Mouse (Mus musculus) midbrain, postnatal 0 days (tissue): ENCODE measurements around the gene Strn. TPM values are rescaled to one million over a fixed set of nuclear protein-coding genes. Genes with fewer than 3 reads are reported as not detected.

Experiments used
- ATAC-seq: fragments of 200-750 bp; cut with Nextera tagmentation; 2 replicates; pipeline ENCODE4 v1.8.0; 2017; ENCODE audit warnings: moderate number of reproducible peaks, mild to moderate bottlenecking, moderate TSS enrichment, moderate library complexity; ENCODE audit not compliant: low FRiP score
- DNase-seq: peaks from one replicate; pipeline ENCODE4 v3.0.0-alpha.2; 2015; ENCODE audit warnings: low spot score
- H3K27ac ChIP-seq: fragments of 300-500 bp; sonication (generic); 2 replicates; pipeline ENCODE4 v1.5.1; 2014; ENCODE audit warnings: low read depth, mild to moderate bottlenecking, low read length, mixed read lengths
- H3K27me3 ChIP-seq: fragments of 300-500 bp; sonication (generic); 2 replicates; pipeline ENCODE4 v1.6.1; 2014; ENCODE audit warnings: low read length, control low read depth, mixed read lengths; ENCODE audit not compliant: insufficient read depth
- H3K36me3 ChIP-seq: fragments of 300-500 bp; sonication (generic); 2 replicates; pipeline ENCODE4 v1.6.1; 2014; ENCODE audit warnings: low read length, control low read depth, mixed read lengths; ENCODE audit not compliant: insufficient read depth
- H3K4me1 ChIP-seq: fragments of 300-500 bp; sonication (generic); 2 replicates; pipeline ENCODE4 v1.6.1; 2014; ENCODE audit warnings: mild to moderate bottlenecking, control low read depth, antibody characterized with exemption, low read length, mixed read lengths; ENCODE audit not compliant: insufficient read depth
- H3K4me2 ChIP-seq: fragments of 300-500 bp; sonication (generic); 2 replicates; pipeline ENCODE4 v1.6.1; 2014; ENCODE audit warnings: low read depth, mild to moderate bottlenecking, low read length, mixed read lengths; ENCODE audit not compliant: poor library complexity, severe bottlenecking
- H3K4me3 ChIP-seq: fragments of 300-500 bp; sonication (generic); 2 replicates; pipeline ENCODE4 v1.5.1; 2014; ENCODE audit warnings: low read depth, mild to moderate bottlenecking, low read length, moderate library complexity
- H3K9ac ChIP-seq: fragments of 300-500 bp; sonication (generic); replicated peaks from 2 replicates; pipeline ENCODE4 v1.6.1; 2014; ENCODE audit warnings: mild to moderate bottlenecking, low read length, moderate library complexity, mixed read lengths; ENCODE audit not compliant: poor library complexity, severe bottlenecking
- H3K9me3 ChIP-seq: fragments of 300-500 bp; sonication (generic); 2 replicates; pipeline ENCODE4 v1.6.1; 2016; ENCODE audit warnings: low read length, control low read depth
- CTCF ChIP-seq: IDR thresholded peaks from 2 replicates; pipeline ENCODE4 v1.5.1; 2016; ENCODE audit warnings: antibody characterized with exemption, mild to moderate bottlenecking
- WGBS: fragments of 180-500 bp; shearing (Covaris S2); extraction: QIAGEN DNeasy Blood & Tissue Kit; methylation state at CpG from one replicate; pipeline ENCODE4 v1.1.7; 2014; 5-methylcytosine and 5-hydroxymethylcytosine counted together
- polyA plus RNA-seq: library from polyadenylated mRNA; unstranded; fragments of >200 nt; fragmentation: Nextera tagmentation; extraction: Ambion mirVana; gene quantifications from 2 replicates; pipeline ENCODE4 v1.2.1, GENCODE M21; 2015
- total RNA-seq: library from RNA; depleted of rRNA; stranded (reverse); fragments of >200 nt; gene quantifications from 2 replicates; pipeline ENCODE4 v1.2.3, GENCODE M21; 2014

The Strn gene
- total and polyA plus RNA-seq, 2 experiments from 2014 or later = 4.2 to 22.4 TPM

DNA sequence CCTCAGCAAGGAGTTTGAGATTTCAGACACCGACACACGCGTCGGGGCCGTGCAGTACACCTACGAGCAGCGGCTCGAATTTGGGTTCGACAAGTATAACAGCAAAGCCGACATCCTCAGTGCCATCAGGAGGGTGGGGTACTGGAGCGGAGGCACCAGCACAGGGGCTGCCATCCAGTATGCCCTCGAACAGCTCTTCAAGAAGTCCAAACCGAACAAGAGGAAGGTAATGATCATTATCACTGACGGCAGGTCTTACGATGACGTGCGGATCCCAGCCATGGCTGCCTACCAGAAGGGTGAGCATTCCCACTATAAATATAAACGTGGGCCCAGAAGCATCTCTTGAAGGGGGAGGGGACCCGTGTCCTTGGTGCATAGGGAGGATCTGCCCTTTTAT is 112.1 kb downstream of the Strn start:
- no peak for TF ChIP-seq CTCF
- WGBS = 97% methylated on average over 19 of the region's 19 CpGs
- ATAC-seq = no peak
- Histone ChIP-seq H3K4me3 (no peak overlapping the region), H3K36me3 (no peaks in the 10 kb centered on the region), H3K27ac (no peak overlapping the region), H3K4me1 (no peaks in the 10 kb centered on the region), H3K9ac (no peak overlapping the region), H3K27me3 (no peaks in the 10 kb centered on the region), H3K4me2 (no peak overlapping the region), H3K9me3 (no peaks in the 10 kb centered on the region)
- no peak for DNase-seq

DNA sequence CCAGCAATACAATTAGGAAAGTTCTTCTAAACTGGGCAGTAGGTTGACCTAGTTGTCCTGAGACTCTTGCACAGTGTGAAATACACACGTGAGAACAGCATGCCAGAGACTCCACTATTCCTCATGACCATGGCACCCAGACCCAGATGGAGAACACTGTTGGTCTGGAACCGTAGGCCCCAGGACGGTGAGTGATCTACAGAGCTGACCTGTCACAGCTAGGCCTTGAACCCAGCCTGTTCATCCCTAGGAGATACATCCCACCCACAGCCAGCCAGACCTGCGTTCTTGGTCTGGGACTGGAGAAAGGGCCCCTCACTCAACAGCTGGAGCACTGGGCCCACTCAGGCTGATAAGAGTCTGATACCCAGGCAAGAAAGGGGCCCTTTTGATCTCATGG is 115.1 kb downstream of the Strn start:
- Histone ChIP-seq H3K27ac (no peak overlapping the region), H3K4me3 (no peak overlapping the region), H3K27me3 (no peaks in the 10 kb centered on the region), H3K4me2 (no peak overlapping the region), H3K9ac (no peak overlapping the region), H3K36me3 (no peaks in the 10 kb centered on the region), H3K9me3 (no peaks in the 10 kb centered on the region), H3K4me1 (no peaks in the 10 kb centered on the region)
- no peak for ATAC-seq
- WGBS = 91% methylated on average over 4 of the region's 4 CpGs
- no peak for TF ChIP-seq CTCF
- DNase-seq = no peak

DNA sequence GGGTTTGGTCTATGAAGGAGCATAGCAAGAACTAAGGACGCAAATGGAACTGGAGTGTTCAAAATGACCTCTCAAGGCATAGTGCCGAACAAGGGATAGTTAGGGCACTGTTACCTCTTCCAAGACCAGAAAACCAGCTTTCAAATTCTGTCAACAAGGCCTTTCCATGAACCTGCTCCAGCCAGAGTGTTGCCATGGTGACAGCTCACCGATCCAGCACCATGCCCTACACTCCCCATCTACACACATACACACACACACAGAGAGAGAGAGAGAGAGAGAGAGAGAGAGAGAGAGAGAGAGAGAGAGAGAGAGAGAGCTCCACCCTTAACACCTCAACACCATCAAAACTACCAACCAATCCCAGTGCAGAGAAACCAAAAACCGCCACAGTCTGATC is 116.3 kb downstream of the Strn start:
- 82% methylated on average over 4 of the region's 4 CpGs for WGBS
- no peaks in the 10 kb centered on the region for H3K9me3 ChIP-seq
- DNase-seq (no peak), ATAC-seq (0 out of 2 replicates have a peak, but pooled peaks have one; percentile 57)
- no peak overlapping the region for H3K4me2 ChIP-seq
- H3K36me3 ChIP-seq = no peaks in the 10 kb centered on the region
- no peak overlapping the region for H3K27ac ChIP-seq
- no peak overlapping the region for H3K4me3 ChIP-seq
- TF ChIP-seq CTCF = no peak
- H3K4me1 ChIP-seq = no peaks in the 10 kb centered on the region
- no peaks in the 10 kb centered on the region for H3K27me3 ChIP-seq
- no peak overlapping the region for H3K9ac ChIP-seq

DNA sequence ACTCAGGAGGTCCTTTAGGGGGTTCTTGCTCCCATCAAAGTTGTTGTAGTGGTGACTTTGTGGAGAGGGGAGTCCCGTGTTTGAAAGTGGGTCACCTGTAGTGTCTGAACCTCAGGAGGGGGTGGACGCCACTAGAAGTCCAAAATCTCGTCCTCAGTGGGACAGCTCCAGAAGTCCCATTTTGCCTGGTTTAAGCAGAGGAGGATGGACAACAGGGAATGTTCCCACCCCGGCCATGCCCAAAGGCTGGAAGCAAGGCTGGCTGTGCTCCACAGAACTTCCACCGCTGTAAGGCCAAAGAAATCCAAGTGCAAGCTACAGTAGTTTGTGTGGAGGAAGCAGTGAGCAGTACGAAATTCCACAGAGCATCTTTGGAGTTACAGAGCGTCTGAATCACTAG is 117.0 kb downstream of the Strn start:
- H3K4me2 ChIP-seq = no peak overlapping the region
- no peaks in the 10 kb centered on the region for H3K27me3 ChIP-seq
- no peak overlapping the region for H3K4me3 ChIP-seq
- no peak for TF ChIP-seq CTCF
- no peaks in the 10 kb centered on the region for H3K36me3 ChIP-seq
- H3K9ac ChIP-seq = no peak overlapping the region
- WGBS = 95% methylated on average over 7 of the region's 7 CpGs
- H3K4me1 ChIP-seq = no peaks in the 10 kb centered on the region
- H3K27ac ChIP-seq = no peak overlapping the region
- H3K9me3 ChIP-seq = no peaks in the 10 kb centered on the region
- ATAC-seq (no peak), DNase-seq (no peak)

DNA sequence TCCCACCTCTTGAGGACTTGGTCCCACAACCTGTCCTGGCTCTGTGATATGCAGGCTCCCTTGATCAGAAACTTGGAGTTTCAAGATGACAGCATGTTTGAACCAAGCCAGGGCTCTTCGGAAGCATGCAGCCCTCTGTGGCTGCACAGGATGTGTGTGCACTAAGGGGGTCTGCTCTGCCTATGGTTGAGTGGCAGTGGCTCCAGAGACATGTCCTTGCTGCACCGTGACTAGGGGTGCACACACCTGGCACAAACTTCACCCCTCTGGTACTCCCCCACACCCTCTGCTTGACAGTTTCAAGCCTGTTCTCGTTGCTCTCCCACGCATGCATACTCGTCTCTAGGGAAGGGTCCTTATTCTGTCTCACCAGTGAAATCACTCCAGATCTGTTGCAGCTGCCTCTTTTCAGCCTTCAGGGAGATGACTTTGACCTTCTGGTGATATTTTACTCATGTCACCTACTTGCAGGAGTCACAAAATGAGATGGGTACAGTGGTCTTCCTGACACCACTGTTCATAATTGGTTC is 118.8 kb downstream of the Strn start:
- no peak overlapping the region for H3K4me3 ChIP-seq
- TF ChIP-seq CTCF = no peak
- H3K4me1 ChIP-seq = no peaks in the 10 kb centered on the region
- no peaks in the 10 kb centered on the region for H3K36me3 ChIP-seq
- no peak overlapping the region for H3K9ac ChIP-seq
- WGBS = 94% methylated on average over 5 of the region's 5 CpGs
- H3K27ac ChIP-seq = no peak overlapping the region
- H3K9me3 ChIP-seq = no peaks in the 10 kb centered on the region
- H3K27me3 ChIP-seq = no peaks in the 10 kb centered on the region
- DNase-seq (no peak), ATAC-seq (no peak)
- H3K4me2 ChIP-seq = no peak overlapping the region

DNA sequence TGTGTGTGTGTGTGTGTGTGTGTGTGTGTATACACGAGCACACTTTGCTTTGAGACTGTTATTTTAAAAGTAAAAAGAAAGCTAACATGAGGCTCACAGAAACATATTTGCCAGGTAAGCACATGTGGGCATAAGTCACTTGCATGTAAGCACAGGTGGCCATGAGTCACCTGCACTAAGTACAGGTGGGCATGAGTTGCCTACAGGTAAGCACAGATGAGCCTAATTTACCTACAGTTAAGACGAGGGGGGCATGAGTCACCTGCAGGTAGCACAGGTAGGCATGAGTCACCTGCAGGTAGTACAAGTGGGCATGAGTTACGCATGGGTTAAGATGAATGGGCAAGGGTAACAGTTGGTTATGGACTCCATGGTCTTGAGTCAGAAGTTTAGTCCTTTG is 121.9 kb downstream of the Strn start:
- Histone ChIP-seq H3K27ac (no peak overlapping the region), H3K27me3 (no peaks in the 10 kb centered on the region)
- 88% methylated on average over 3 of the region's 3 CpGs for WGBS

More for the DNA sequence above, 121.9 kb downstream of the Strn start:
- no peak for DNase-seq
- no peak overlapping the region for H3K4me3 ChIP-seq
- H3K4me2 ChIP-seq = no peak overlapping the region
- no peak for ATAC-seq
- no peak overlapping the region for H3K9ac ChIP-seq
- no peaks in the 10 kb centered on the region for H3K36me3 ChIP-seq
- no peaks in the 10 kb centered on the region for H3K9me3 ChIP-seq
- H3K4me1 ChIP-seq = no peaks in the 10 kb centered on the region
- no peak for TF ChIP-seq CTCF
